In the genomic region with DNA sequence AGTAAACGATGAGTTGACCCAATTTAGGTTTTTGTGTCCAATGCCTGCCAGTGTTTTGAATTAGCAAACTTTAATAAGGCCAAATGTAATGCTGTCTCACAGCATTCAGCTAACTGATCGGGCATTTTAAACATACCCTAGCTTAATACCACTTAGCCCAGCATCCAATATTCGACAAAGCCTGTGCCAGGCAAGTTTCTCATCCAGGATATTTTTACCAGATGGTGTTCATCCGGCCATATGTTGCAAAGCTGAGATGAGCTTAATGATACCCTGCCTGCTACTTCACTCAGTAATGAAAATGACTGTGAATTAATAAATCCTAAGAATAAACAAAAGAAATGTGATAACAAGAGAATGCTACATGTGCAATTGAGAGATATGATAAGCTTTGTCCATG, we compare ENCODE assay signal across 10 mouse cellular contexts.
A peak's percentile ranks its signal among the peaks of the same experiment; 100 is the strongest.
DNase-seq lines count a peak whose midpoint lies in the region; ATAC-seq and TF ChIP-seq lines count a peak whose summit lies in the region.
"Had no signal": no experiment of that assay in that cellular context is flagged by ENCODE, and none has a peak within 500 bp of the region (broad histone marks: within the 10 kb centered on the region; RNA-seq: fewer than 3 reads in every experiment).

No protein-coding gene starts in this region.

- no peak for TF ChIP-seq EP300 in stomach, postnatal 0 days (optimal IDR thresholded peaks at IDR 0.05)

- no peak overlapping the region for H3K9ac ChIP-seq in hindbrain, embryonic 16.5 days (ENCODE audit: low read depth, low read length)
- no peak overlapping the region for H3K9ac ChIP-seq in hindbrain, embryonic 11.5 days (ENCODE audit: low read depth, low read length)
- H3K9ac ChIP-seq in stomach, postnatal 0 days (ENCODE audit: low read length), result no peak overlapping the region
- H3K9ac ChIP-seq: liver, embryonic 14.5 days had no signal

- DNase-seq in hindbrain, embryonic 11.5 days (ENCODE audit: low spot score), result no peak
- peak; percentile 86 for DNase-seq in brain, adult 2 months (ENCODE audit: low read depth, low spot score)
- peak; percentile 55 for DNase-seq in cerebellum, adult 8-10 months
- DNase-seq in layer of hippocampus, adult 18-20 months (ENCODE audit: low spot score in 2 of 2), result peak; percentile 65 to 84
- DNase-seq in stomach, postnatal 0 days (ENCODE audit: low spot score), result no peak
- DNase-seq in gastrocnemius, adult 8-10 months (ENCODE audit: low spot score in 2 of 2), result no peak
- DNase-seq in adrenal gland, adult 8-10 months, result no peak
- DNase-seq: thymus, postnatal 36 days had no signal

- H3K27ac ChIP-seq in hindbrain, embryonic 16.5 days (ENCODE audit: low read depth, low read length), result no peak overlapping the region
- no peak overlapping the region for H3K27ac ChIP-seq in hindbrain, embryonic 11.5 days (ENCODE audit: low read depth, low read length)
- no peak overlapping the region for H3K27ac ChIP-seq in stomach, postnatal 0 days (replicated peaks)
- H3K27ac ChIP-seq: liver, embryonic 14.5 days had no signal

- no peaks in the 10 kb centered on the region for H3K9me3 ChIP-seq in hindbrain, embryonic 16.5 days (ENCODE audit: control insufficient read depth, low read length)
- H3K9me3 ChIP-seq in hindbrain, embryonic 11.5 days (ENCODE audit: control insufficient read depth, low read length), result no peaks in the 10 kb centered on the region
- no peaks in the 10 kb centered on the region for H3K9me3 ChIP-seq in stomach, postnatal 0 days (ENCODE audit: control insufficient read depth, low read length)

- 66% methylated on average over 4 of the region's 4 CpGs for WGBS in hindbrain, embryonic 16.5 days
- 80% methylated on average over 4 of the region's 4 CpGs for WGBS in hindbrain, embryonic 11.5 days
- WGBS in stomach, postnatal 0 days, result 75% methylated on average over 4 of the region's 4 CpGs

- no peaks in the 10 kb centered on the region for H3K36me3 ChIP-seq in hindbrain, embryonic 16.5 days (ENCODE audit: control insufficient read depth, insufficient read depth, low read length)
- H3K36me3 ChIP-seq in hindbrain, embryonic 11.5 days (ENCODE audit: control insufficient read depth, insufficient read depth, low read length), result no peaks in the 10 kb centered on the region
- H3K36me3 ChIP-seq in stomach, postnatal 0 days (ENCODE audit: control insufficient read depth, insufficient read depth, low read length), result no peaks in the 10 kb centered on the region

- ATAC-seq in hindbrain, embryonic 16.5 days, result peak; percentile 80
- no peak for ATAC-seq in hindbrain, embryonic 11.5 days (ENCODE audit: low FRiP score)
- no peak for ATAC-seq in stomach, postnatal 0 days (ENCODE audit: low FRiP score, low TSS enrichment)

- H3K27me3 ChIP-seq in hindbrain, embryonic 16.5 days (replicated peaks; ENCODE audit: control insufficient read depth, insufficient read depth, low read length), result no peaks in the 10 kb centered on the region
- no peaks in the 10 kb centered on the region for H3K27me3 ChIP-seq in hindbrain, embryonic 11.5 days (ENCODE audit: control insufficient read depth, insufficient read depth, low read length)
- H3K27me3 ChIP-seq in stomach, postnatal 0 days (ENCODE audit: control insufficient read depth, insufficient read depth, low read length), result no peaks in the 10 kb centered on the region

- no peaks in the 10 kb centered on the region for H3K4me1 ChIP-seq in hindbrain, embryonic 16.5 days (ENCODE audit: control insufficient read depth, insufficient read depth, low read depth, low read length)
- no peaks in the 10 kb centered on the region for H3K4me1 ChIP-seq in hindbrain, embryonic 11.5 days (replicated peaks; ENCODE audit: control insufficient read depth, insufficient read depth, low read length)
- no peaks in the 10 kb centered on the region for H3K4me1 ChIP-seq in stomach, postnatal 0 days (replicated peaks; ENCODE audit: control insufficient read depth, insufficient read depth)

- no peak overlapping the region for H3K4me2 ChIP-seq in hindbrain, embryonic 16.5 days (ENCODE audit: low read length)
- no peak overlapping the region for H3K4me2 ChIP-seq in hindbrain, embryonic 11.5 days (replicated peaks; ENCODE audit: low read depth, low read length)
- H3K4me2 ChIP-seq in stomach, postnatal 0 days (replicated peaks; ENCODE audit: low read depth), result no peak overlapping the region

- no peak overlapping the region for H3K4me3 ChIP-seq in hindbrain, embryonic 16.5 days (ENCODE audit: low read length)
- H3K4me3 ChIP-seq in hindbrain, embryonic 11.5 days (ENCODE audit: low read depth, low read length), result no peak overlapping the region
- H3K4me3 ChIP-seq in stomach, postnatal 0 days (ENCODE audit: low read depth, low read length), result no peak overlapping the region

- TF ChIP-seq CTCF in stomach, postnatal 0 days (IDR thresholded peaks at IDR 0.05; ENCODE audit: low read depth), result no peak

Comparison
In these comparisons a context has a peak if more than half of its experiments do, and no peak if none do; other contexts are left out.
1. DNase-seq: peak in brain, adult 2 months (single experiment), cerebellum, adult 8-10 months (single experiment) and layer of hippocampus, adult 18-20 months (2 of 2); none in hindbrain, embryonic 11.5 days (single experiment), stomach, postnatal 0 days (single experiment), gastrocnemius, adult 8-10 months (0 of 2) and adrenal gland, adult 8-10 months (single experiment).